Mouse (Mus musculus): ENCODE data around the gene Smagp. TPM values are rescaled to one million over a fixed set of nuclear protein-coding genes. Genes with fewer than 3 reads are reported as not detected.

Gene Smagp
- total and polyA plus RNA-seq, 2 experiments from 2014 or later, result 2.5 to 2.6 TPM

DNA sequence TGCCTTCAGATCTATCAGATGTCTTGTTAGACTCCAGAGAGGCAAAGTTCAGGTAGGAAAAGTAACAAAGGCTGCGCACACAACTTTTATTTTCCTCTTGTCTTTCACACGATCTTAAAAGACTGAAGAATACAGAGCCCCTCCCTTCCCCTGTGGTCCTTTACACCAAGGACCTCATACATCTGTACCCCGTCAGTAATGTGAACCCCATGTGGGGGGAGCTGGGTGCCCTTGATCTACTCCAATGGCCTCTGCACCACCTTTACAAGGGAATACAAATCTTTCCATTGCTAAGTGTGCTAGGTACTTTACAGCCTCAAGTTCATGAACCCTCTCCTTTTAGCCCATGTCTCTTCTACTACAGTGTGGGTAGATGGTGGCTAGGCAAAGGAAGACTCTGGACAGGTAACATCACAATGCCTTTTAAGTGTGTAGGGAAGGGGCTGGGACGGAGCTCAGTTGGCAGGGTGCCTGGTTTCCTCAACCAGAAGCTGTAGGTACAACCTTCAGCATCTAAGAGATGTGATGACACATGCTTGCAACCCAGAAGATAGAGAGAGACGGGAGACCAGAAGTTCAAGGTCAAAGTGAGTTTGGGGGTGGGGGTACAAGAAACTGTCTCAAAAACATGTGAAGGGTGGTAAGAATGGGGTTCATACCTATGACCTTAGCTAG lies 31.3 kb upstream of the Smagp start:
- H3K4me2 ChIP-seq (ENCODE audit: low read depth, low read length, poor library complexity, severe bottlenecking), result no peak overlapping the region
- 91% methylated on average over 5 of the region's 5 CpGs for WGBS
- H3K9ac ChIP-seq (replicated peaks; ENCODE audit: low read length, poor library complexity, severe bottlenecking), result no peak overlapping the region
- ATAC-seq (ENCODE audit: low FRiP score), result no peak
- no peak overlapping the region for H3K4me3 ChIP-seq (ENCODE audit: low read depth, low read length)
- TF ChIP-seq CTCF (IDR thresholded peaks at IDR 0.05), result no peak
- no peaks in the 10 kb centered on the region for H3K36me3 ChIP-seq (ENCODE audit: insufficient read depth, low read length)
- no peaks in the 10 kb centered on the region for H3K4me1 ChIP-seq (ENCODE audit: insufficient read depth, low read length)
- no peaks in the 10 kb centered on the region for H3K27me3 ChIP-seq (ENCODE audit: insufficient read depth, low read length)
- H3K27ac ChIP-seq (ENCODE audit: low read depth, low read length), result no peak overlapping the region
- H3K9me3 ChIP-seq (ENCODE audit: low read length), result no peaks in the 10 kb centered on the region
- DNase-seq (ENCODE audit: low spot score), result no peak

DNA sequence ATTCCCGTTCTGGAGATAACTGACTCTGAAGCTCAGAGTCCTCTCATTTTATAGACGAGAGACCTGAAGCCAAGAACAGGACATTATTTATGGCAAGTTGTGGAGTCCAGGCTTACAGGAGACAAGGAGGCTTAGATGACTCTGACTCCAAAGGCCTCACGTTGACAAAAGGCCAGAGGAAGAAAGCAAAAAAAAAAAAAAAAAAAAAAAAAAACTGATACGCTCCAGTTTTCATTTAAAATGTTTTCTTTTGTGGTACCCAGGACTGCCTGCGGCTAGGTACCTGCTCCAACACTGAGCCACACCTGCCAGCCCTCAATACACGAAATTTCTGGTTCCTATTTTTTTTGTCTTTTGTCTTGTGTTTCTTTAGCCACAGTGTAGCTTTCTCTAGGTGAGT lies 30.7 kb upstream of the Smagp start:
- Histone ChIP-seq H3K9me3 (ENCODE audit: low read length) (no peaks in the 10 kb centered on the region), H3K4me2 (ENCODE audit: low read depth, low read length, poor library complexity, severe bottlenecking) (no peak overlapping the region), H3K4me1 (ENCODE audit: insufficient read depth, low read length) (no peaks in the 10 kb centered on the region), H3K4me3 (ENCODE audit: low read depth, low read length) (no peak overlapping the region), H3K27me3 (ENCODE audit: insufficient read depth, low read length) (no peaks in the 10 kb centered on the region), H3K36me3 (ENCODE audit: insufficient read depth, low read length) (no peaks in the 10 kb centered on the region), H3K9ac (replicated peaks; ENCODE audit: low read length, poor library complexity, severe bottlenecking) (no peak overlapping the region), H3K27ac (ENCODE audit: low read depth, low read length) (no peak overlapping the region)
- 71% methylated on average over 6 of the region's 6 CpGs for WGBS
- DNase-seq (ENCODE audit: low spot score) (no peak), ATAC-seq (ENCODE audit: low FRiP score) (no peak)
- no peak for TF ChIP-seq CTCF (IDR thresholded peaks at IDR 0.05)

DNA sequence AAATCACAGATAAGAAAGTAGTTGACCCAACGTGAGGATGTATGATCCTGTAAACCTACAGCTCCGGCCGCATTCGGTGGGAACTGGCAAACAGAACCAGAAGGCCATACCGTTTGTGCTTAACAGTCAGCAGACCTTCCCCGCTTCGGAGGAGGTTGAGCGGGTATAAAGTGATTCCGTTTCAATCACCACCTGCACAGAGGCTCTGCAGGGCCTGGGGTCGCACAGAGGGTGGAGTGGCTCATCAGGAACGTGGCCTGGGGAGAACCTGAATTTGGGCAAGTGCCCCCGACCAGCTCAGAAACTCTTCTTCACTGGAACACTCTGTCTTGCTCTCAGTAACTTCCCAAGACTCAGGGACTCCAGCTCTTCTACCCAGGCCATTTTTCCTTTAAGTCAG lies 30.1 kb upstream of the Smagp start:
- no peaks in the 10 kb centered on the region for H3K36me3 ChIP-seq (ENCODE audit: insufficient read depth, low read length)
- WGBS, result 43% methylated on average over 12 of the region's 12 CpGs
- H3K27ac ChIP-seq (ENCODE audit: low read depth, low read length), result no peak overlapping the region
- no peaks in the 10 kb centered on the region for H3K4me1 ChIP-seq (ENCODE audit: insufficient read depth, low read length)
- no peak overlapping the region for H3K4me2 ChIP-seq (ENCODE audit: low read depth, low read length, poor library complexity, severe bottlenecking)
- no peaks in the 10 kb centered on the region for H3K9me3 ChIP-seq (ENCODE audit: low read length)
- DNase-seq (ENCODE audit: low spot score) (no peak), ATAC-seq (ENCODE audit: low FRiP score) (no peak)
- H3K27me3 ChIP-seq (ENCODE audit: insufficient read depth, low read length), result no peaks in the 10 kb centered on the region
- H3K9ac ChIP-seq (replicated peaks; ENCODE audit: low read length, poor library complexity, severe bottlenecking), result no peak overlapping the region
- no peak for TF ChIP-seq CTCF (IDR thresholded peaks at IDR 0.05)
- no peak overlapping the region for H3K4me3 ChIP-seq (ENCODE audit: low read depth, low read length)

DNA sequence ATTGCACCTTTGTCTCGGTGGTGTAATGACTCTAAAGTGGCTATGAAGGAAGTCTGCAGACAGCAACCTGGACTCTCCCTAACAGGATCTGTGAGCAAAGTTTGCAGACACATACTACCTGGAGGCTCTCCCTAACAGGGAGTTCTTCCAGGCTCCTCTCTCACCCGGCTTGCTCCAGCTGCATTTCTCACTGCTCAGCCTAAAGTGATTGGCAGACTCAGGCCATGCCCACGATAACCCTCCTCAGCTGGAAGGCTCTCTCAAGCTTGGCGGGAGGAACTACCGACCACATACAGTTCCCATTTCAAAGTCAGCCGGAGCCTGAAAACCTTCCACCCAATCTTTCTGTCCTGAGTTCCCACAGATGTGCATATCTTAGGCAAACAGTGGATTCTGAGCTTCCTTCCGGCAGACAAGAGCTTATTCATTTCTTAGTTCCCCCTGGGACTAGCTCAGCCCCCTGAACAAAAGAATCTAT lies 29.5 kb upstream of the Smagp start:
- TF ChIP-seq CTCF (IDR thresholded peaks at IDR 0.05), result no peak
- H3K4me1 ChIP-seq (ENCODE audit: insufficient read depth, low read length), result no peaks in the 10 kb centered on the region
- H3K9ac ChIP-seq (replicated peaks; ENCODE audit: low read length, poor library complexity, severe bottlenecking), result no peak overlapping the region
- no peak overlapping the region for H3K4me2 ChIP-seq (ENCODE audit: low read depth, low read length, poor library complexity, severe bottlenecking)
- no peak overlapping the region for H3K27ac ChIP-seq (ENCODE audit: low read depth, low read length)
- DNase-seq (ENCODE audit: low spot score) (no peak), ATAC-seq (ENCODE audit: low FRiP score) (no peak)
- H3K36me3 ChIP-seq (ENCODE audit: insufficient read depth, low read length), result no peaks in the 10 kb centered on the region
- H3K4me3 ChIP-seq (ENCODE audit: low read depth, low read length), result no peak overlapping the region
- H3K27me3 ChIP-seq (ENCODE audit: insufficient read depth, low read length), result no peaks in the 10 kb centered on the region
- no peaks in the 10 kb centered on the region for H3K9me3 ChIP-seq (ENCODE audit: low read length)
- 8% methylated on average over 7 of the region's 7 CpGs for WGBS

DNA sequence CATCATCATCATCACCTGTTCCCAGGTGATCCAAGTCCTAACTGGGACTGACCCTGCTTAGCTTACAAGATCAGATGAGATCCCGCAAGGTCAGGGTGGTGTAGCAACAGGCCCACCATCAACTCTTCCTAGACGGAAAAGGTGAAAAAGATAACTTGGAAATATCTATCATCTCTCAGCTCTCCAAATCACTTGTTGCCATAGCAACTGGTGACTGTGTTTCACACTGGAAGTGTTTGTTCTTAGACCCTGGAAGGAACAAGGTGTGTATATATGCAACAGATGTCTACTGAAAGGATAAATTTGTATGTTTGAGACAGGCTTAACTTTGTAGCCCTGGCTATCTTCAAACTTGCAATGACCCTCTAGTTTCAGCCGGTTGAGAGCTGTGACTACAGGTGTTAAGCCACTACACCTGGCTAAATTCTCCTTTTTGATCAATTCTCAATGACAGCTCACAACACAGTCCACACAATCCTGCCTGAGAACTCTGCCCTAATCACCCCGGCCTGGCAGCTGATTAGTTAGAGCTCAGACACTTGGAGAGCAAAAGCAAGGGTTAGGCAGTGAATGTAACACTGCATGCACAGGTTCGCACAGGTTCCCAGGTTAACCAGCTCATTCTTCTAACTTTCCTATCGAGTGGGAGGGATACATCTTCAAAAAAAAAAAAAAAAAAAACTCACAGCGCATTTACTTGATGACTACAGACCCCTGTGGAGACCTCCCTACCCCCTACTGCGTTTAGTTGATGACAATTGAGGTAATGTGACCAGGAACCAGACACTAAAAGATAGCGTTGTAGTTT lies 28.9 kb upstream of the Smagp start:
- no peaks in the 10 kb centered on the region for H3K9me3 ChIP-seq (ENCODE audit: low read length)
- H3K9ac ChIP-seq (replicated peaks; ENCODE audit: low read length, poor library complexity, severe bottlenecking), result no peak overlapping the region
- ATAC-seq (ENCODE audit: low FRiP score), result no peak
- no peaks in the 10 kb centered on the region for H3K4me1 ChIP-seq (ENCODE audit: insufficient read depth, low read length)
- no peaks in the 10 kb centered on the region for H3K36me3 ChIP-seq (ENCODE audit: insufficient read depth, low read length)
- H3K4me3 ChIP-seq (ENCODE audit: low read depth, low read length), result no peak overlapping the region
- no peak overlapping the region for H3K4me2 ChIP-seq (ENCODE audit: low read depth, low read length, poor library complexity, severe bottlenecking)
- TF ChIP-seq CTCF (IDR thresholded peaks at IDR 0.05), result no peak
- peak; percentile 46 for DNase-seq (ENCODE audit: low spot score)
- H3K27me3 ChIP-seq (ENCODE audit: insufficient read depth, low read length), result no peaks in the 10 kb centered on the region
- 45% methylated on average over 9 of the region's 9 CpGs for WGBS
- H3K27ac ChIP-seq (ENCODE audit: low read depth, low read length), result no peak overlapping the region

DNA sequence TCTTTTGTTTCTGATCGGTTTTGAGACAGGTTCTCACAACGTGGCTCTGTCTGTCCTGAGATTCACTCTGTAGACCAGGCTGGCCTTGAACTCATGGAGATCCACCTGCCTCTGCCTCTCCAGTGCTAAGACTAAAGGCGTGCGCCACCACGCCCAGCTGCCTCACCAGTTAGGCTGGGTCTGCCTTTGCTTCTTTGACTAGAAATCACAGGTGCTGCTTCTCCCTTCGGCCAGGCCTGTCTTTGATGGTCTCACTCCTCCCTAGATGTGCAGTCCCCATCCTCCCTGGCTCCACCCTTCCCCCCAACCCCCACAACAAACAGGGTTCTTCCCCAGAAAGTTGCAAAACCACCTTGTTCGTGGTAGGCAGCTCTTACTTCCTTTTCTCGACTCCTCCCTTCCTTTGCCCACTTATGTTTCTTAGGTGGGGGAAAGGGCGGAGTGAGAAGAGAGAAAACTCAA lies 28.1 kb upstream of the Smagp start:
- Histone ChIP-seq H3K4me2 (ENCODE audit: low read depth, low read length, poor library complexity, severe bottlenecking) (no peak overlapping the region), H3K9ac (replicated peaks; ENCODE audit: low read length, poor library complexity, severe bottlenecking) (no peak overlapping the region), H3K36me3 (ENCODE audit: insufficient read depth, low read length) (no peaks in the 10 kb centered on the region), H3K27ac (ENCODE audit: low read depth, low read length) (no peak overlapping the region), H3K9me3 (ENCODE audit: low read length) (no peaks in the 10 kb centered on the region), H3K4me3 (ENCODE audit: low read depth, low read length) (no peak overlapping the region), H3K27me3 (ENCODE audit: insufficient read depth, low read length) (no peaks in the 10 kb centered on the region), H3K4me1 (ENCODE audit: insufficient read depth, low read length) (no peaks in the 10 kb centered on the region)
- DNase-seq (ENCODE audit: low spot score) (no peak), ATAC-seq (ENCODE audit: low FRiP score) (no peak)
- WGBS, result 84% methylated on average over 9 of the region's 9 CpGs
- TF ChIP-seq CTCF (IDR thresholded peaks at IDR 0.05), result no peak

All from midbrain, postnatal 0 days (tissue).